Mouse (Mus musculus): ENCODE results near the gene Epyc.

GRCm38 (mm10) chr10:97641926-97642325 is 1.9 kb upstream of the Epyc start:
- TF ChIP-seq HCFC1 (IDR thresholded peaks at IDR 0.05; ENCODE audit: borderline replicate concordance, insufficient read depth, low read length) (no peak), CHD2 (IDR thresholded peaks at IDR 0.05; ENCODE audit: low read depth, low read length) (no peak), ZC3H11A (IDR thresholded peaks at IDR 0.05; ENCODE audit: borderline replicate concordance, low read depth, low read length) (no peak), MAFK (IDR thresholded peaks at IDR 0.05; ENCODE audit: insufficient read depth, low read depth, low read length) (no peak), ZNF384 (IDR thresholded peaks at IDR 0.05; ENCODE audit: low read depth, low read length) (no peak)
